Mouse (Mus musculus): ENCODE measurements at regions not wholly inside any gene's neighbourhood (a gene's known extent, or its start where the extent isn't known, plus 50 kb on each side); places are given as distances from the start of the nearest gene placed in this dataset.

GRCm38 (mm10) chr4:153113577-153113976, 369.0 kb downstream of the Ajap1 start:
- TF ChIP-seq POLR2A (IDR thresholded peaks at IDR 0.05; ENCODE audit: extremely low read depth, insufficient read depth, low read length) (no peak), CTCF (IDR thresholded peaks at IDR 0.05; ENCODE audit: low read depth, low read length) (no peak)

All from liver, adult 2 months (tissue).